Mouse (Mus musculus) CD4-positive, CD25-positive, alpha-beta regulatory T cell, adult 4 months (primary cell): Measurements from ENCODE around the gene Padi3. TPM values are rescaled to one million over a fixed set of nuclear protein-coding genes. Genes with fewer than 3 reads are reported as not detected.

Source experiments
- ATAC-seq: one replicate; pipeline ENCODE4 v1.8.0; 2017
- polyA plus RNA-seq, 2 experiments: library from polyadenylated mRNA; unstranded; fragments of 100-300 nt; shearing (Covaris generic); gene quantifications; one replicate each; pipeline ENCODE4 v1.2.1; 2017

Gene Padi3
- under 1 TPM; 0.15 to 0.32 TPM for polyA plus RNA-seq

DNA sequence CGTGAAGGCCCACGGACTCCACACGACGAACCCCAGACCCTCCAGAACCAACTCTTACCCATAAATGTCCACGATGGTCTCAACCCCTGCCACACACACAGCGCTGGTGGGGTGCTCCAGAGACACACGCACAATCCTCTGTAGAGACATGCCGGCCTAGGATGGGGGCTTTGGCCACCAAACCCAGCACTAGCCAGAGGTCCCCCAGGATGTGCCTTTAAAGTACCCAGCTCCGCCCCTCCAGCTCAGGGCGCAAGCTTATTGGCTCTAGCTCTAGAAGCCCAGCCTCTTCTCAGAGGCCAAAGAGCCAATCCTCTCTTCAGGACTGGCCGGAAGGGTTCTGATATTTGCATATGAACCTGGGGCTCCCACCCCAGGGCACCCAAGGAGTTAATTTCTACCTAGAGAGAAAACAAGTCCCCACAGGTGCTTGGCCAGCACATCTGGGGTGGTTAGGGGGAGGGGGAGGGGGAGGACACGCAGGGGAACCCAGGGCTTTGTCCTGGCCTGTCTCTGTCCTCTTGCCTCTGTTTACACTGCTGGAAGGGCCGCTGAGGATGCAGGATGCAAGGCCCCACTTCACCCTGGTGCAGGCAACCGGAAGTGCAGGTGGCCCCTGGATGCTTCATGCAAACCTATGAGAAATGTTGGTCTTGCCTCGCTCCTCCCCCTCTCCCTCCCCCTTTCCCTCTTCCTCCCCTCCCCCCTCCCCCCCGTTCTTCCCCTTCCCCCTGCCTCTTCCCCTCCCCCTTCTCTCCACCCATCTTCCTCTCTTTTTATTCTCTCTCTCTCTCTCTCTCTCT, at the start of gene Padi3:
Padi3 (minus strand) TSS at position 191 of the 803 bp plus-strand sequence.
- no peak for ATAC-seq

DNA sequence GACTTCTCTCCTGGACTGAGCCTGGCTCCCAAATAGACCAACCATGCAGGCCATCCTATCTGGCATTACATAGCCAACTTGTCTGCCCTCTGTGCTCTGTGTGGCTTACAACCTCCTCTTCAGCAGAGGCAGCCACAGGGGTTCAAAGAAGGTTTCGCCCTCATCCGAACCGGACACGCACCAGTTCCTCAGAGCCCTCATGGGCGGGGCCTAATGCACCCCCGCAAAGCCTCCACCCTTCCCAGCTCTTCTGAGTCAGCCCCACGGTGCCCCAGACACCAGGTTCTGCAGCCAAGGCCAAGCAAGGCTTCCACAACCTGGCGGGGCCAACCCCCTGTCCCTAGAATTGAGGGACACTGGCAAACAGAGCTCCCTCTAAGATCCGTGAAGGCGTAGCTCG, 48.8 kb upstream of the Padi3 start:
- no peak for ATAC-seq

DNA sequence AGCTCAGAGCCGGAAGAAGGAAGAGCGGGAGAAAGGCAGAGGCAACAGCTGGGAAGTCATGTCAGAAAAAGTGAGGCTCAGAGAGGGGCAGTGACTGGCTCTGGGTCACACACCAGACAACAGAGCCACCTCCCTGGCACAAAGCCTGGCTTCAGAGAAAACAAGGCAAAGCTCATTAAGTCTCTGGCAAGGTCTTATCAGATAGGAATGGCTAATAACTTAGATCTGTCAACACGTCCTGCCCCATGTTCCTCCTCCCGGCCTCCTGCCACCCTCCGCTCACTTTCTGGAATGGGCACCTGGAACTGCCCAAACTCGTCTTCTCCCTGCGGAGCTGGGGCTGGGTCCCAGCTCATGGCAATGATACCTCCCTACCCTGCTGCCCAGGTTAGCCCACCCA, 47.4 kb upstream of the Padi3 start:
- no peak for ATAC-seq

DNA sequence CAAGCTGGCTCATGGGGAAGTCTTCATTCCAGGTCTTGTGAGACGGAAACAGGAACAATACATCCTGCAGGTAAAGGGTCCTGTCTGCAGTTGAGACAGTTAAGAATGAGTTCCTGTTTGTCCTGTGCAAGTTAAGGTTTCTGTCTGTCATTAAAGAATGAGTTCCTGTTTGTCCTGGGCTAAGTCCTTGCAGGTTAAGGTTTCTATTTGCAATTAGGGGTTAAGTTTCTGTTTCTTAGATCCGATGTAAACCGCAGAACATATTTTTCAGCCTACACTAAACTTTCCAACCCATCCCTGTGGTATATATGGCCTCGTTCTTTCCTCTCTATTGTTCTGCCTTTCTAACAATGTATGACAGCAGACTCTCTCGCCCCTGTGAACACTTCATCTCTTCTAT, 46.6 kb upstream of the Padi3 start:
- ATAC-seq = peak; percentile 39

DNA sequence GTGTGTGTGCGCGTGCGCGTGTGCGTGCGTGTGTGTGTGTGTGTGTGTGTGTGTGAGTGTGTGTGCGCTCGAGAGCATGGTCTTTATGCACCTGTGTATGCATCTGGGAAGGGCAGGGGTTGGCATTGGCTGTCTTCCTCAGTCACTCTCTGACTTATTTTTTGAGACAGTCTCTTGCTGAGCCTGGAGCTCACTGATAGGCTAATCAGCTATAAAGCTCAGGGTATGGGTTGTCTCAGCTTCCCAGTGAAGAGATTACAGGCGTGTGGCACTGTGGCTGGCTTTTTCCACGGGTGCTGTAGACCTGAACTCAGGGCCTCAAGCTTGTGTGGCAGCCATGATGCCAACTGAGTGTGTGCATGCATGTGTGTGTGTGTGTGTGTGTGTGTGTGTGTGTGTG, 44.7 kb upstream of the Padi3 start:
- no peak for ATAC-seq

DNA sequence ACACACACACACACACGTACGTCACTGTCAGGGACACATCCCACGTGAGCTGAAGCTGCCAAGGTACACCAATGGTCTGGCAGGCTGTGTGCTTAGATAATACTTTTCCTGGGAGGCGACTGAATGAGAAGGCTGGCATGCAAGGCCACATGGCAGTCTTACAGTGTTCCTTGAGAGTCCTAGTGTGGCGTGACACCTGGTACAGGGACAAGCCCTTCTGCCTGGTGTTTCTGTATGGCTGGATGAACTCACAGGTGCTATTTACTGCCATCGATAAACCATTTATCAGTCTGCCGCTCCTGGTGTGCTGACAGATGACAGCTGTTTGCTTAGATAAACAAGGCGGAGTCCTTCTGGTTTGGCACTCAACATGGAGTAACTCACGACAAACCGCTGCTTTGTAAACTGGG, 44.0 kb upstream of the Padi3 start:
- no peak for ATAC-seq

DNA sequence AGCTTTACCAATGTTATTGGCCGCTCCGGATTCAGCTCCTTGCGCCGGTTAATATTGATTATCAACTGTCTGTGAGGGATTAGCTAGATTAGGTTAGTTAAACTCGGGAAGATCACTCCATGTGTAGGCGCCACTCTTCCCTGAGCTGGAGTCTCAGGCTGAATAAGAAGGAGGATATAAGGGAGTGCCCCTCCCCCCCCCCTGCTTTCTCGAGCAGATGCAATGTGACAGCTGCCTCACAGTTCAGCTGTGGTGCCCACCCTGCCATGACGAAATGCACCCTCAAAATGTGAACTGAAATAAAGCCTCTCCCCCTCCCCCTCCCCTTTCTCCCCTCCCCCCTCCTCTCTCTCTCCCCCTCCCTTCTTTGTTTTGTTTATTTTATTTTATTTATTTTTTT, 43.2 kb upstream of the Padi3 start:
- ATAC-seq = no peak

DNA sequence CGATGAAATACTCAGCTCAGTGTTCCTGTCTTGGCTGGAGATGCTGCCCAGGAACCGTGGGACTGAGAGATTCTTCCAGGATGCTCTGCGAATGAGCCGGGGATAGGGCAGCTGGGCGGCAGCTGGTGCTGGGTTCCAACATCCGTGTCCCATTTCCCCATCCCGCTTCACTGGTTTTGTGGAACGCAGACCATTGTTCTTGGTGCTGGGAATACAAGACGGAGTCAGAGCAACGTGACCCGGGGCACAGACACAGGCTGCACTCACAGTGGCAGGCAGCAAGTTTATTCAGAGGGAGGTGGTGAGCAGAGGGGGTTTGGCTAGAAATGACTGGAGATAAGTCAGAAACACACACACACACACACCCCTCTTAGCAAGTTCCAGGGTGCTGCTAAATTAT, 38.9 kb upstream of the Padi3 start:
- ATAC-seq = no peak

DNA sequence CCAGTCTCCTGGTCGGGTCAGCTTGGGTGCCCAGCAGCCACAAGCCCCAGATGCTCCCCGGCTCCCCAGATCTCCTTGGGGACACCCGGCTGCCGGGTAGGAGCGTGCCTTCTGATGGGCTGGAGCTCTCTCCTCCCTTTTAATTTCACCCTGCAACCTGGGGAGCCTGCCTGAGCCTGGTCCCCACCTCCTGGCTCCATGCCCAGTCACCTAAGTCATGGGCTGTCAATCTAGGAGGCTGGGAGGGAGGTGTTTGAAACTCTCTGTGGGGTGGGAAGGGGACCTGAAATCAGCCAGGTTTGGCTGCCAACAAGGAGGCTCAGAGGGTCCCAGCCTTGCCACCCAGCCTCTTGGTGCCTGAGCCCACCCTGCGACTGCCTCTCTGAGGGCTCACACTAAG, 35.2 kb upstream of the Padi3 start, which contains the start of gene Padi1:
Padi1 (minus strand) TSS at position 113 of the 400 bp plus-strand sequence.
- no peak for ATAC-seq

DNA sequence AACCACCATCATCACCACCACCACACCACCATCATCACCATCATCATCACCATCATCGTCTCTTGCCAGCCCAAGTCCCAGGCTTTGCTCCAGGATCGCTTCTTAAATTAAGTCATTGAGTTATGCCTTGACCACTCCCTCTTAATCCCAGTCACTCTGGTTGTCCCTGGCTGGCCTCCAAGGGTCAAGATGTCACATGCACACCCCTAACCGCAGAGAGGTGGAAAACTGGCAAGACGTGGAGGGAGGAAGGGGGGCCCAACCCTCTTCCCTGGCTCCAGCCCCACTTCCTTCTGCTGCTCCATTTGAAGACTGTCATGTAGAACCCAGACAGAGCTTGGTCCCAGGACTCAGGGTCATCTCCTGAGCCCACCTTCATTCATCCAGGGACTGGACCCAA, 34.5 kb upstream of the Padi3 start:
- ATAC-seq = no peak

DNA sequence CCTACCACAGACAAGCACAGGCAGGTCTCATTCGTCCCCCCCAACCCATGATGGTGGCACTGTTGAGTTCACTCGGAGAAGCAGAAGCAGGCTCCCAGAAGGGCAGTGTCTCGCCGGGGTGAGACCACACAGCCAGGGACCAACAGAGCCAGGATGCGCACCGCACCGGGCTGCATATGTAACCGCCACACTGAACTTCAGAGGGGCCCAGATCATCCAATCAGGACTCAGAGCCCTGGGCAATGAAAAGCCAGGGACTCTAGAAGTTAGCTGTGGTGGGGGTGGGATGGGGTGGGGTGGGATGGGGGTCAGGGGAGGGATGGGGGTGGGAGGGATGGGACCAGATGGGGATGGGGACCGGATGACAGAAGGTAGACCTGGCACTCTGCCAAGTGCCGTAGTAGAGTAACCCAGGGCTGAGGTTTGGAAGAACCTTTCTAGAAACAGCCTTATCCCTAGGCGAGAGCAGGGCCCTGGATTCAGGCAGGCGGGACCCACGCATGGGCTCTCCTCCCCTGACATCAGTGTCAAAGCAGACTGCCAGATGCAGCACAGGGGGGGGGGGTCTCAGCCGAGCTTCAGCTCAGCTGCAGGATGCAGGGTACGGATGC, 33.3 kb upstream of the Padi3 start:
- no peak for ATAC-seq

DNA sequence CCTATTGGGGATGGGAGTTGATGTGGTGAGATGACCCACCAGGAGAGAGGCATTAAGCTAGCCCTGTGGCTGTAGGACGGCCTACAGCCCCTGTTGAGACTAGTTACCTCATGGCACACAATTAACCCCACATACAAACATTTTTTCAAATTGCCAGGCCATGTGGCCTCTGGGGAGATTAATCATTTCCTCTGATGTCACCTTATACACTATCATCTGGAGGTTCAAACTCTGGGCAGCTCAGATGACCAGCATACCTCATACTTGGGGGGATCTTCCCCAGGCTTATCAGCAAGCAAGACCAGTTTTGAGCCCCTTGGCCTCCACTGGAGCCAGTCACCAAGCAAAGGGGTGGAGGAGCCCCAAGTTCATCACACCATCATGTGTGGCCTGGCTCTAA, 32.5 kb upstream of the Padi3 start:
- ATAC-seq = no peak

DNA sequence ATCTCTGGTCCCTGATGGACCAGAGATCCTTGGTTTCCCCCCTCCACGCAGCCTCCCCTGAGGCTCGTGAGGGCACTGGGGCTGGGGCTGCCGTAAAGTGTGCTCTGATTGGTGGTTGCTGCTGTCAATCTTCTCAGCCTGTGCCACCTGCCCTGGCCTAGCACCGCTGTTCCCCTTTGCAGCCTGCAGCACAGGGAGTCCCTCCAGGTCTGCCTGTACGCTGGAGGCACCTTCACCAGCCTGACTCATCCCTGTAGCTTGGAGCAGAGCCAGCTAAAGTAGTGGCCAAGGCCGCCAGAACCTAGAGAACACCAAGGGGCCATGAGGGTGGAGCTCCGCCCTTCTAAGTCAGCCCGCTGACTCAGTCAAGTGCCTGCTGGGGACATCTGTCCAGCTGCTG, 27.4 kb upstream of the Padi3 start:
- ATAC-seq = no peak

DNA sequence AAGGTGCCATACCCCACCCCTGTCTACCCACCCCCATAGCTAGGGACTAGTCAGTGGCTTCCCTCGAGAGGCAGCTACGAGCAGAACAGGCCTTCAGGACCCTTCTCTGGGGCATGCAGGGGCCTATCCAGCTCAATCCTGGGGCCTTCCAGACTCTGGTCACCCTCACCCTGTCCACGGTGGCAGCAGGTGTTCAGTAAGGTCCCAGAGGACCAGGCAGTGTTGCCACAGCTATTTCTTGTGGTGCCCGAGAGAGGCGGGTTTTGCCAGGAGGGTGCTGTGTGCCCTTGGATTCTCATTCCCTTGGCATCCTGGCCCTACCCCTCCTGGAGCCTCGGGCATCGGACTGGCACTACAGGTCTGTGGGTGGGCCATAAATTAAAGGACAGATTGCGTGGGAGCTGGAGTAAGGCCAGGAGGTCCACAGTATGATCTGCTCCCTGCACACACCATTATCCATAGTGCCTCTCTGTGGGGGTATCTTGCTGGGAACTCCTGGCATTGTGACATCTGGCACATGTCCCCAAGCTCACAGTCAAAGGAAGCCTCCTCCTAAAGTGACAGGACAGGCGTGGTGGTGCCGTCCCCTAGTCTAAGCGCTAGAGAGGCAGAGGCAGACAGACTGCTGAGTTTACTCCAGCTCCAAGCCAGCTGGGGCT, 25.9 kb upstream of the Padi3 start:
- no peak for ATAC-seq

DNA sequence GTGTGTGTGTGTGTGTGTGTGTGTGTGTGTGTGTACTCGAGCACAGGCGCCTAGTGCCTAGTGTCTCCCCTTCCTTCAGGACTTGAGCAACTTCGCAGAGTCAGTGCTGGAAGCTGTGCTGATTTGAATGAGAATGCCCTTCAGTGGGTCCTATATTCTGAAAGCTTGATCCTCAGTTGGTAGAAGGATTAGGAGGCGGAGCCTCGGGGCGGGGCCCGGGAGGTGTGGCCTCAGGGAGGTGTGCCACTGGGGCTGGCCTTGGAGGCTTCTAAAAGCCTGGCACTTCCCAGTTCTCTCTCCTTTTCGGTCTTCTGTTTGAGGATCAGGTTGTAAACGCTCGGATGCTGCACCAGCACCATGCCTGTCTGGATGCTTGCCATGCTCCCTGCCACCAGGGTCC, 25.2 kb upstream of the Padi3 start:
- no peak for ATAC-seq

DNA sequence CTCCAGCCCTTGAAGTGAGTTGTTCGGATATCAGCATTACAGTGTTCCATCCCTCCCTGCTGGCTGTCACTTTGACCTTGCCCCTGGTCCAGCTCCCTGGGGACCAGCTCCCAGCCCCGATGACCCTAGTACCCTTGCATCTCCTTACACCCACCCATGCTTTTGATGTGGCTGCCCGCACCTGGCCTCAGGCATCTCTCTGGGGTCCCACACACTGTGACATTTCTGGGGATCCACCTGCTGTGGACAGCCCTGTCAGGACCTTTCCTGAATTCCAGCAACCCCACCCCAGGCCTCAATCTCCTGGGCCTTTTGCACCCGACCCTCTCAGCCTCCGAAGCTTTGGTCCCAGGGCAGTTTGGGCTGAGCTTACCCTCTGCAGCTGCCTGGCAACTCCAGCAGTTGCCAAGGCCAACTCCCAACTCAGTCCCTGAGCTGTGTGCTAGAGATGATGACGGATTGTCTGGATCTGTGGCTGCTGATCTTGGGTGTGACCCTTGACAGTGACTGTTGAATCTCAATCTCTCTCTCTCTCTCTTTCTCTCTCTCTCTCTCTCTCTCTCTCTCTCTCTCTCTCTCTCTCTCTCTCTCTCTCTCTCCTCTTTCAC, 24.0 kb upstream of the Padi3 start:
- no peak for ATAC-seq

DNA sequence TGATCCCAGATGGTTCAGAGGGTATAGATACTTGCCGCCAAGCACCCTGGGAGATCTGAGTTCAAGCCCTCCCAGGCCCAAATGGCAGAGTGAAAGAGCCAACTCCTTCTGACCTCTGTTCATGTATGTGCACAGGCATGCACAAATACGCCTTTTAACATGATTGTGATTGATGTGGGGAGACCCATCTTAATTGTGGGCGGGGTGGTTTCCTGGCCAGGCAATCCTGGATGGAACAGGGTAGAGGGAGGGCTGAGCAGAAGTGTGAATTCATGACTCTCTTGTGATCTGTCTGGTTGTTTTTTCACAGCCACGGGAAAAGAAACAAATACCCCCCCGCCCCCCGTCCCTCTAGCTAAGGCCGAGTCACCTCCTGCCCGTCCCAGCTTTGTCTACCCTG, 22.4 kb upstream of the Padi3 start:
- ATAC-seq = no peak

DNA sequence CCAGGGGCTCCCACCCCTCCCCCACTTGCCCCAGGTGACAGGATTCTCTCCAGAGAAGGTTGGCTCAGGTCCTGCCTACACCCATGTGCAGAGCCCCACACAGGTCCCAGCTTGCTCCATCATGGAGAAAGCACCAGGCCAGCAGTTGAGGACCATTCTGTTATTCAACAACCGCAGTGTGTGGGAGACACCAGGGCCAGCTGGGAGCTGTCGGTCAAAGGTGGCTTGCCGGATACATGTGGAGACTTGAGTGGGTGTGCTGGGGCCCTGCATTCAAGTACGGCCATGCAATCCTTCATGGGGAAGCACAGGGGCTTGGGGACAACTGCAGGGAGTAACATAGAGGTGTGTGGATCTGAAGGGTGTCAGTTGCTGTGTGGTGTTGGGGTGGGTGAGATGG, 21.4 kb upstream of the Padi3 start:
- ATAC-seq = no peak

DNA sequence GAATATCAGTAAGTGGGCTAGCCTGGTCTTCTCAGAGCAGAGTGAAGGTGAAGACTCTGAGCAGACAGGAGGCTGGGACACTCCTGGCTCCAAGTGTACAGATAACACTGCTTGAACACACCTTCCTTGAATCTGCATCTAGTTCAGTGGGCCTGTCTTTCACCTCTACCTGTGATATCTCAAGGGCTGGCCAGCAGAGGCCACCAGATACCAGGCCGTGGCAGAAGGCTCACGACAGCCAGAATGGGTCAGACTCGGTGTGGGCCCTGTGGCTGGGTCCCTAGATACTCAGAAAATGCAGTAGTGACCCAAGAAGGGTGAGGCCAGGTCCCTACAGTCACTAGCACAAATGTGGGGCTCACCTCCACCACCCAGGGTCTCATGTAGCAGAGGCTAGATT, 16.8 kb upstream of the Padi3 start:
- no peak for ATAC-seq

DNA sequence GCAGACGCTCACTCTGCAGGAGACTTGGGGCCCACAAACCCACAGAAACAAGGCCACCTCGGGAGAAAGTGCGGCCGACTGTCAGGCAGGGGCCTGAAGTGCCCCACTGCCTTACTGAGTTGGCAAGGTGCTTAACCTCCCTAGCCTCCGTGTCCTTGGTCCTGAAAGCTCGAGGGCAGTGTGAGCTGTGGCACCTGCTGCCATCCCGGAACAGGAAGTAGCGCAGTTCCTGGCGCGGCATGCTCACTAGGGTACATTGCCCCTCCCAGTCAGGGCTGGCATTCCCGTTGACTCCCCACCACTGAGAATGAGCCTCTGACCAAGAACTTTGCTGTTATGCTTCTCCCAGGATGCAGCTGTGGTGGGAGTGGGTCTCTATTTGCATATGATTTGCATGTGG, 15.5 kb upstream of the Padi3 start:
- no peak for ATAC-seq

DNA sequence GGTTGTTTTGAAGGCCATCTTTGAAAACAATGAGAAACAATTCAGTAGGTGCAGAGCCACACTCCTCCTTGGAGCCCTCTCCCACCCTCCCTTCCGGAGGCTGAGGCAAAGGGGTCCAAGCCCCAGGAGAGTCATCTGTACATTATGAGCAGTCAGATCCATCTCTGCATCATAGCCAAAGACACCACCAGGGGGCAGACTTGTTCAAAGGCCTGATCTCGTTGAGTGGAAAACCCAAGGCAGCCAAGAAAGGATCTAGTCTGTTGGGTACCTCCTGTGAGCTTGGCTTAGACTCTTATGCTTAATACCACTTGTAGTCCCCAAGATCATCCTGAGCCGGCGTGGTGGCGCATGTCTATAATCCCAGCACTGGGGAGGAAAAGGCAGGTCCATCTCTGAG, 11.5 kb upstream of the Padi3 start:
- no peak for ATAC-seq

DNA sequence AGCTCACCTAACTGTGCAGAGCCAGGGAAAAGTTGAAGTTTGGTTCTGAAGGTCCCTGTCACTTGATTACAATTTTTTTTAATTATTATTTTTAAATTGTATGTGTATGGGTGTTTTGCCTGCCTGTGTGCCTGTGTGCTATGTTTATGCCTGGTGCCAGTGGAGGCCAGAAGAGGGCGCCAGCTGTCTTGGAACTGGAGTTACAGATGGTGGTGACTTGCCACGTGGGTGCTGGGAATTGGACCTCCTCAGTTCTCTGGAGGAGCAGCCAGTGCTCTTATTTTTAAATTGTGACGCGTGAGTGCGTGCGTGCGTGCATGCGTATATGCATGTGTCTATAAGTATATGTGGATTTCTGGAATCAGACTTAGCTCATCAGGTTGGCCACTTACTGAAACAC, 7.0 kb upstream of the Padi3 start:
- ATAC-seq = no peak
